Mouse (Mus musculus): Measurements from ENCODE around the gene Rsrc2. TPM values are rescaled to one million over a fixed set of nuclear protein-coding genes. Genes with fewer than 3 reads are reported as not detected.

The Rsrc2 gene
- total RNA-seq (2014; rRNA removed) = 29.1 and 44.2 TPM in 2 replicates
- 3.7 and 7.0 TPM in 2 replicates for polyA plus RNA-seq (2012; rRNA removed)

DNA sequence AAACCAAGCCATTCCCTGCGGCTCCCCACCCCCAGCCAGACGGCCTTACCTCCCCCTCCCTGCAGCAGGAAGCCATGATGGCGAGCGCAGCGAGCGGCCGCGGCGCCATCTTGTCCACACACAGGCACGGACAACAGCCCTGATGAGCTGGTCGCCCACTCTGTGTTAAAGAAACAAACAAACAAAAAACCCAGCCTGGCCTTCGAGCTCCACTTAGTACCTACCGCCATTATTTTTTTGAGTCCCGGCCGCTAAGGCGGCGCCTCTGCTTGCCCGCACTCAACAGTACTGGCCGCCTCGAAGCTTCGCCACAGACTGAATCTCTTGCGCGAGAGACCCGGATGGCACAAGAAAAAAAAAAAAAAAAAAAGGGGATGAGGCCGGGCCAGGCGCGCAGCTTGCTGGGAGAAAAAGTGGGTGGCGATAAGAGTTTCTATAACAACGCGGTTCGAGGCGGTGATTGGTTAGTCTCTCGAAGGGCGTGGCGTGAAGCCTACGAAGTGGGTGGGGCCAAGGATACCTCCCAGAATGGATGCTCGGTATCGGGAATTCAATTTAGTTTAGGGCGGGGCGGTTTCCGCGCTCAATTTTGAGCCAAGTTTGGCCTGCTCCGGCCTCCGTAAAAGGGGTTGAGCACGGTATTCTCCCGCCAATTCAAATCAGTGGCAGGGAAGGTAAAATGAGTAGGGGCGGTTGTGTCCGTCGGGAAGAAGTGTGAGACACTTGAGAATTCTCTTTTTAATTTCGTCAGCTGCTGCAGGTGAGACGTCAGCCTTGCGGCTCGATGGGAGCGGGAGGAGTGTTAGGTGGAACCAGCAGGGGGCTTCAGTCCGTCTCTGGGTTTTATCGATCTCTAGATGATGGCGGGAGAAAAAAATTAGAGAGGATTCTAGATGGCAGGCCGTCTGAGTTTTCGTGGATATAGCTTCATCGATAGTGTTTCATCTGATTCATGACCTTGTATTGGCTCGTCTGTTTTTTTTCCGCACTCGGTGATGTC is at the start of gene Rsrc2, which contains the start of gene Kntc1:
Gene Rsrc2, minus strand, starts transcription at position 350 of the 1,000 bp plus-strand sequence.
Gene Kntc1, plus strand, starts transcription at position 652 of the 1,000 bp plus-strand sequence.
- peaks cover 9% of the 10 kb centered on the region for H3K36me3 ChIP-seq (ENCODE audit: control insufficient read depth, insufficient read depth, low read length)
- H3K27me3 ChIP-seq (ENCODE audit: control insufficient read depth, insufficient read depth, low read length) = no peaks in the 10 kb centered on the region
- peaks cover 11% of the 10 kb centered on the region; the same call in 1 of the 2 replicates for H3K79me2 ChIP-seq (ENCODE audit: control insufficient read depth, insufficient read depth, low read length)
- peaks cover 15% of the 10 kb centered on the region for H3K4me1 ChIP-seq (ENCODE audit: control insufficient read depth, insufficient read depth, low read length)
- peak within 1 kb of the TSS; percentile 94 for H3K27ac ChIP-seq (replicated peaks; ENCODE audit: insufficient read depth, low read depth, low read length)
- WGBS = under 1% methylated on average over 63 of the region's 63 CpGs
- peak within 1 kb of the TSS; percentile 82 for H3K9ac ChIP-seq (ENCODE audit: low read depth, low read length)
- peak; percentile 97 for DNase-seq (ENCODE audit: extremely low read depth, low read depth, low spot score)
- H3K4me3 ChIP-seq (ENCODE audit: insufficient read depth, low read depth, low read length) = peak within 1 kb of the TSS; percentile 72
- TF ChIP-seq CTCF (IDR thresholded peaks at IDR 0.05; ENCODE audit: low read depth, low read length) = peak; percentile 27; the same call in 1 of the 2 replicates
- TF ChIP-seq POLR2A (IDR thresholded peaks at IDR 0.05; ENCODE audit: extremely low read depth, insufficient read depth, low read length) = peak; percentile 96

DNA sequence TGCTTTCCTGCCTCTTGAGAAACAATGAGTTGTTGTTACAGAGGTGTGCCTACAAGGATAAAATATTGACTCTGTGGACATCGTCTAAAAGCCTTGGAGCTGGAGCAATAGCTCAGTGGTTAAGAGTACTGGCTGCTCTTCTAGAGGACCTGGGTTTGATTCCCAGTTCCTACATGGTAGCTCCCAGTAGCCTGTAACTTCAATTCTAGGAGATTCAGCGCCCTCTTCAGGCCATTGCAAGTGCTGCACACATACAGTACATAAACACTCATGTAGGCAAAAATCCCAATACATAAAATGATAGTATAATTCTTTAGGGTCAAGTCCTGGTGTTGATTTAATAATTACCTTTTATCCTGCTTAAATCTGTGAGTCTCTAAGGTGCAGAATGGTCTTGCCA is 43.9 kb upstream of the Rsrc2 start:
- no peaks in the 10 kb centered on the region for H3K36me3 ChIP-seq (ENCODE audit: control insufficient read depth, insufficient read depth, low read length)
- H3K4me1 ChIP-seq (ENCODE audit: control insufficient read depth, insufficient read depth, low read length) = no peaks in the 10 kb centered on the region
- 81% methylated on average over 2 of the region's 2 CpGs for WGBS
- H3K79me2 ChIP-seq (ENCODE audit: control insufficient read depth, insufficient read depth, low read length) = no peaks in the 10 kb centered on the region
- no peak overlapping the region for H3K27ac ChIP-seq (replicated peaks; ENCODE audit: insufficient read depth, low read depth, low read length)
- no peak overlapping the region for H3K9ac ChIP-seq (ENCODE audit: low read depth, low read length)
- no peak overlapping the region for H3K4me3 ChIP-seq (ENCODE audit: insufficient read depth, low read depth, low read length)
- H3K27me3 ChIP-seq (ENCODE audit: control insufficient read depth, insufficient read depth, low read length) = no peaks in the 10 kb centered on the region
- TF ChIP-seq POLR2A (IDR thresholded peaks at IDR 0.05; ENCODE audit: extremely low read depth, insufficient read depth, low read length) (no peak), CTCF (IDR thresholded peaks at IDR 0.05; ENCODE audit: low read depth, low read length) (no peak)
- DNase-seq (ENCODE audit: extremely low read depth, low read depth, low spot score) = no peak

GRCm38 (mm10) chr5:123788976-123789375 is 39.8 kb upstream of the Rsrc2 start:
- no peaks in the 10 kb centered on the region for H3K27me3 ChIP-seq (ENCODE audit: control insufficient read depth, insufficient read depth, low read length)
- no peak overlapping the region for H3K4me3 ChIP-seq (ENCODE audit: insufficient read depth, low read depth, low read length)
- H3K36me3 ChIP-seq (ENCODE audit: control insufficient read depth, insufficient read depth, low read length) = no peaks in the 10 kb centered on the region
- H3K79me2 ChIP-seq (ENCODE audit: control insufficient read depth, insufficient read depth, low read length) = no peaks in the 10 kb centered on the region
- 94% methylated on average over 7 of the region's 7 CpGs for WGBS
- DNase-seq (ENCODE audit: extremely low read depth, low read depth, low spot score) = no peak
- no peak for TF ChIP-seq POLR2A (IDR thresholded peaks at IDR 0.05; ENCODE audit: extremely low read depth, insufficient read depth, low read length)
- TF ChIP-seq CTCF (IDR thresholded peaks at IDR 0.05; ENCODE audit: low read depth, low read length) = no peak
- no peak overlapping the region for H3K27ac ChIP-seq (replicated peaks; ENCODE audit: insufficient read depth, low read depth, low read length)
- H3K9ac ChIP-seq (ENCODE audit: low read depth, low read length) = no peak overlapping the region
- no peaks in the 10 kb centered on the region for H3K4me1 ChIP-seq (ENCODE audit: control insufficient read depth, insufficient read depth, low read length)

DNA sequence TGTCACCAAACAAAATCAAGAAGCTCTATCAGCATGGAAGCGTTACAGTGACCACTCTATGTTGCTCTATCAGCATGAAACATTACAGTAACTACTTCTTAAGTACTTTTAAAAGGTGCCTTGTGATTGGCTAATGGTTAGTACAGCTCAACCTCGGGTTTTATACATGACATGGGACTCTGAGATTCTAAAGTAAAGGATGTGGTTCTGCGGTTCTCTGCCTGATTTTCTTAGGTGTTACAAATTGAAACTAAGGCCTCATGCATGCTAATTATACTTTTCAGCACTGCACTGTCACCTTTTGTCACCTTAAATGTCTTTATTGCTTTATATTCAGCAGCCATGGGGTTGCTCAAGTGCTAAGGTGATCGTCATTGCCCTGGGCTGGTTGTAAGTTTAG is 32.6 kb upstream of the Rsrc2 start:
- H3K79me2 ChIP-seq (ENCODE audit: control insufficient read depth, insufficient read depth, low read length) = no peaks in the 10 kb centered on the region
- no peaks in the 10 kb centered on the region for H3K27me3 ChIP-seq (ENCODE audit: control insufficient read depth, insufficient read depth, low read length)
- no peaks in the 10 kb centered on the region for H3K36me3 ChIP-seq (ENCODE audit: control insufficient read depth, insufficient read depth, low read length)
- no peak for DNase-seq (ENCODE audit: extremely low read depth, low read depth, low spot score)
- H3K9ac ChIP-seq (ENCODE audit: low read depth, low read length) = no peak overlapping the region
- 94% methylated on average over 4 of the region's 4 CpGs for WGBS
- TF ChIP-seq POLR2A (IDR thresholded peaks at IDR 0.05; ENCODE audit: extremely low read depth, insufficient read depth, low read length) (no peak), CTCF (IDR thresholded peaks at IDR 0.05; ENCODE audit: low read depth, low read length) (no peak)
- no peak overlapping the region for H3K4me3 ChIP-seq (ENCODE audit: insufficient read depth, low read depth, low read length)
- H3K27ac ChIP-seq (replicated peaks; ENCODE audit: insufficient read depth, low read depth, low read length) = no peak overlapping the region
- no peaks in the 10 kb centered on the region for H3K4me1 ChIP-seq (ENCODE audit: control insufficient read depth, insufficient read depth, low read length)

GRCm38 (mm10) chr5:123780716-123781115 is 31.5 kb upstream of the Rsrc2 start:
- Histone ChIP-seq H3K36me3 (ENCODE audit: control insufficient read depth, insufficient read depth, low read length) (no peaks in the 10 kb centered on the region), H3K4me3 (ENCODE audit: insufficient read depth, low read depth, low read length) (no peak overlapping the region), H3K9ac (ENCODE audit: low read depth, low read length) (no peak overlapping the region), H3K4me1 (ENCODE audit: control insufficient read depth, insufficient read depth, low read length) (no peaks in the 10 kb centered on the region), H3K27me3 (ENCODE audit: control insufficient read depth, insufficient read depth, low read length) (no peaks in the 10 kb centered on the region), H3K79me2 (ENCODE audit: control insufficient read depth, insufficient read depth, low read length) (no peaks in the 10 kb centered on the region), H3K27ac (replicated peaks; ENCODE audit: insufficient read depth, low read depth, low read length) (no peak overlapping the region)
- 91% methylated on average over 8 of the region's 8 CpGs for WGBS
- TF ChIP-seq POLR2A (IDR thresholded peaks at IDR 0.05; ENCODE audit: extremely low read depth, insufficient read depth, low read length) (no peak), CTCF (IDR thresholded peaks at IDR 0.05; ENCODE audit: low read depth, low read length) (no peak)
- no peak for DNase-seq (ENCODE audit: extremely low read depth, low read depth, low spot score)
